Mouse (Mus musculus): ENCODE results near the gene Gm11114. TPM values are rescaled to one million over a fixed set of nuclear protein-coding genes. Genes with fewer than 3 reads are reported as not detected.

Gene Gm11114
- polyA plus RNA-seq, 1 experiment from 2014 or later: not detected

GRCm38 (mm10) chr9:85327242-85328211 lies 15.0 kb downstream of the Gm11114 start, which contains the start of gene Tent5a:
Gene Tent5a (minus strand): TSS chr9:85327348.
- WGBS: under 1% methylated on average over 72 of the region's 72 CpGs
- H3K4me1 ChIP-seq (replicated peaks): peaks cover 13% of the 10 kb centered on the region
- H3K36me3 ChIP-seq: no peaks in the 10 kb centered on the region
- peak within 1 kb of the TSS; percentile 84 for H3K4me2 ChIP-seq
- peak within 1 kb of the TSS; percentile 59 for H3K4me3 ChIP-seq
- ATAC-seq (ENCODE audit: low read depth): peak; percentile 94
- H3K27me3 ChIP-seq: peaks cover 14% of the 10 kb centered on the region
- peak within 1 kb of the TSS; percentile 72 for H3K27ac ChIP-seq (replicated peaks)
- H3K9ac ChIP-seq: peak within 1 kb of the TSS; percentile 69
- H3K9me3 ChIP-seq: no peaks in the 10 kb centered on the region

GRCm38 (mm10) chr9:85328259-85328658 lies 15.7 kb downstream of the Gm11114 start:
- peak; percentile 33 for ATAC-seq (ENCODE audit: low read depth)
- no peaks in the 10 kb centered on the region for H3K36me3 ChIP-seq
- peaks cover 14% of the 10 kb centered on the region for H3K27me3 ChIP-seq
- peak overlapping the region; percentile 72; the same call in 1 of the 2 replicates for H3K27ac ChIP-seq (replicated peaks)
- H3K4me2 ChIP-seq: peak overlapping the region; percentile 84
- under 1% methylated on average over 16 of the region's 16 CpGs for WGBS
- H3K9me3 ChIP-seq: no peaks in the 10 kb centered on the region
- H3K4me1 ChIP-seq (replicated peaks): peaks cover 13% of the 10 kb centered on the region
- H3K9ac ChIP-seq: peak overlapping the region; percentile 69
- H3K4me3 ChIP-seq: peak overlapping the region; percentile 59

- H3K27me3 ChIP-seq: peaks cover 2% of the 10 kb centered on the region; the same call in 1 of the 2 replicates
- no peaks in the 10 kb centered on the region for H3K36me3 ChIP-seq
- no peak overlapping the region for H3K4me2 ChIP-seq
- no peak overlapping the region for H3K4me3 ChIP-seq
- no peak overlapping the region for H3K27ac ChIP-seq (replicated peaks)
- no peak overlapping the region for H3K9ac ChIP-seq
- peaks cover 2% of the 10 kb centered on the region for H3K4me1 ChIP-seq (replicated peaks)
- WGBS: 62% methylated on average over 2 of the region's 2 CpGs
- H3K9me3 ChIP-seq: no peaks in the 10 kb centered on the region
- no peak for ATAC-seq (ENCODE audit: low read depth)
Observed at GRCm38 (mm10) chr9:85331521-85331920, 18.9 kb downstream of the Gm11114 start.

- Histone ChIP-seq H3K4me2 (no peak overlapping the region), H3K27ac (replicated peaks) (no peak overlapping the region), H3K9me3 (no peaks in the 10 kb centered on the region), H3K36me3 (no peaks in the 10 kb centered on the region), H3K9ac (no peak overlapping the region), H3K4me1 (replicated peaks) (no peaks in the 10 kb centered on the region), H3K27me3 (no peaks in the 10 kb centered on the region), H3K4me3 (no peak overlapping the region)
- no peak for ATAC-seq (ENCODE audit: low read depth)
- 93% methylated on average over 7 of the region's 7 CpGs for WGBS
Observed at GRCm38 (mm10) chr9:85336046-85336445, 23.5 kb downstream of the Gm11114 start.

GRCm38 (mm10) chr9:85340303-85340702 lies 27.7 kb downstream of the Gm11114 start:
- Histone ChIP-seq H3K4me1 (replicated peaks) (no peaks in the 10 kb centered on the region), H3K4me2 (no peak overlapping the region), H3K9ac (no peak overlapping the region), H3K4me3 (no peak overlapping the region), H3K36me3 (no peaks in the 10 kb centered on the region), H3K27ac (replicated peaks) (no peak overlapping the region), H3K9me3 (no peaks in the 10 kb centered on the region), H3K27me3 (no peaks in the 10 kb centered on the region)
- WGBS: 87% methylated on average over 3 of the region's 3 CpGs
- no peak for ATAC-seq (ENCODE audit: low read depth)

GRCm38 (mm10) chr9:85342892-85343785 lies 30.6 kb downstream of the Gm11114 start:
- Histone ChIP-seq H3K4me1 (replicated peaks) (no peaks in the 10 kb centered on the region), H3K4me2 (no peak overlapping the region), H3K27me3 (no peaks in the 10 kb centered on the region), H3K4me3 (no peak overlapping the region), H3K36me3 (no peaks in the 10 kb centered on the region), H3K9me3 (no peaks in the 10 kb centered on the region), H3K9ac (no peak overlapping the region), H3K27ac (replicated peaks) (no peak overlapping the region)
- no peak for ATAC-seq (ENCODE audit: low read depth)
- 90% methylated on average over 8 of the region's 8 CpGs for WGBS

GRCm38 (mm10) chr9:85347823-85348523 lies 35.4 kb downstream of the Gm11114 start:
- H3K27me3 ChIP-seq: no peaks in the 10 kb centered on the region
- H3K27ac ChIP-seq (replicated peaks): no peak overlapping the region
- no peaks in the 10 kb centered on the region for H3K36me3 ChIP-seq
- 76% methylated on average over 10 of the region's 10 CpGs for WGBS
- ATAC-seq (ENCODE audit: low read depth): no peak
- H3K4me1 ChIP-seq (replicated peaks): no peaks in the 10 kb centered on the region
- H3K9ac ChIP-seq: no peak overlapping the region
- H3K4me2 ChIP-seq: no peak overlapping the region
- H3K9me3 ChIP-seq: no peaks in the 10 kb centered on the region
- H3K4me3 ChIP-seq: no peak overlapping the region

- no peak for ATAC-seq (ENCODE audit: low read depth)
- H3K4me1 ChIP-seq (replicated peaks): no peaks in the 10 kb centered on the region
- H3K27ac ChIP-seq (replicated peaks): no peak overlapping the region
- H3K36me3 ChIP-seq: no peaks in the 10 kb centered on the region
- no peak overlapping the region for H3K4me3 ChIP-seq
- 82% methylated on average over 5 of the region's 5 CpGs for WGBS
- H3K9me3 ChIP-seq: 0 out of 2 replicates have a peak, but pooled peaks cover 3% of the 10 kb centered on the region
- no peak overlapping the region for H3K9ac ChIP-seq
- no peak overlapping the region for H3K4me2 ChIP-seq
- no peaks in the 10 kb centered on the region for H3K27me3 ChIP-seq
Observed at GRCm38 (mm10) chr9:85355559-85355958, 43.0 kb downstream of the Gm11114 start.

GRCm38 (mm10) chr9:85357154-85357860 lies 44.7 kb downstream of the Gm11114 start:
- Histone ChIP-seq H3K4me1 (replicated peaks) (no peaks in the 10 kb centered on the region), H3K9ac (no peak overlapping the region), H3K27ac (replicated peaks) (no peak overlapping the region), H3K4me3 (no peak overlapping the region), H3K36me3 (no peaks in the 10 kb centered on the region), H3K4me2 (no peak overlapping the region), H3K9me3 (0 out of 2 replicates have a peak, but pooled peaks cover 3% of the 10 kb centered on the region), H3K27me3 (no peaks in the 10 kb centered on the region)
- no peak for ATAC-seq (ENCODE audit: low read depth)
- 81% methylated on average over 7 of the region's 7 CpGs for WGBS
